Mouse (Mus musculus): ENCODE results near the gene Med25.

Med25 gene

DNA sequence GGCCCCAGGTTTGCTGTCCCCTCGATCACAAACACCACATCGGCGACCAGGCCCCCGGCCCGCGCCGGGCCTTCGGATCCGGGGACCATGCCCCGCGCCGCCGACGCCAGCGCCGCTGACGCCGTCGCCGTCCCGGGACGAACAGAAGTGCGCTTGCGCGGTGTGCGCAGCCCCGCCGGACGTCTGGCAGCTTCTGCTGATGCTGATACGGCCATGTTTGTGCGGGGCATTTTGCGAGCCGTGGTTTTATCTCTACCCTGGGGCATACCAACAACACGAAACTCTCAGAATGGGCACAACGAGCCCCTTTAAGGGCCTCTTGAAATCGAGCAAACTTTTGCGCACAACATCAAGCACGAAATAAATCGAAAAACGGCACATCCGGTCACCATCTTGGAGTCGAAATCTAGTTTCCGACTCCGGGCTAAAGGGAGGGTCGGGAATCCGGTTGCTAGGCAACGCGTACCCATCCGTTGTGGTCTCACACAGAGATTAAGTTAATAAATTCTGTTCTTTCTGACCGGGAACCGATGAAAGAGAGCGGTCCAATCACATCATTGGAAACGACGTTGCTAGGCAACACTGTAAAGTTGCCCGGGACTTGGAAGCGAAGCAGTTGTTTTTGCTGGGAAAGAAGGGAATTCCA lies at the start of gene Med25:
Med25 (minus strand) TSS at position 437 of the 646 bp plus-strand sequence.
- peak; percentile 85 for DNase-seq (ENCODE audit: low spot score)

DNA sequence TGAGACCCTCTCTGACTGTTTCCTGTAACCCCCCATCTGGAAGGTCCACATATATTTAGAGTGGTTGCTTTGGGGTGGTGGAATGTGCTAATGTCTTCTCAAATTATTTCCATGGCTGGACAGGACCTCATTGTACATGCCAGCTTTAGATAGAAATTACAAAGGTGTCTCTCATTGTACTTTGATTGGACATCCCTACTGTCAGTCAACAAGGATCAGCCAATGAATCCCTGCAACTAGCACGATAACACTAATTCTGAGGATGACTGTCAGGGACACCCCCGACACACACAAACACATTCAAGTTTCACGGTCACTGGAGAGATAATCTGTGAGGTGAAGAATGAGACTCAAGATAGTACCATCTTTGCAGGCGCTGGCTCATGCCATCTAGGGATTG lies 46.2 kb upstream of the Med25 start:
- no peak for DNase-seq (ENCODE audit: low spot score)

DNA sequence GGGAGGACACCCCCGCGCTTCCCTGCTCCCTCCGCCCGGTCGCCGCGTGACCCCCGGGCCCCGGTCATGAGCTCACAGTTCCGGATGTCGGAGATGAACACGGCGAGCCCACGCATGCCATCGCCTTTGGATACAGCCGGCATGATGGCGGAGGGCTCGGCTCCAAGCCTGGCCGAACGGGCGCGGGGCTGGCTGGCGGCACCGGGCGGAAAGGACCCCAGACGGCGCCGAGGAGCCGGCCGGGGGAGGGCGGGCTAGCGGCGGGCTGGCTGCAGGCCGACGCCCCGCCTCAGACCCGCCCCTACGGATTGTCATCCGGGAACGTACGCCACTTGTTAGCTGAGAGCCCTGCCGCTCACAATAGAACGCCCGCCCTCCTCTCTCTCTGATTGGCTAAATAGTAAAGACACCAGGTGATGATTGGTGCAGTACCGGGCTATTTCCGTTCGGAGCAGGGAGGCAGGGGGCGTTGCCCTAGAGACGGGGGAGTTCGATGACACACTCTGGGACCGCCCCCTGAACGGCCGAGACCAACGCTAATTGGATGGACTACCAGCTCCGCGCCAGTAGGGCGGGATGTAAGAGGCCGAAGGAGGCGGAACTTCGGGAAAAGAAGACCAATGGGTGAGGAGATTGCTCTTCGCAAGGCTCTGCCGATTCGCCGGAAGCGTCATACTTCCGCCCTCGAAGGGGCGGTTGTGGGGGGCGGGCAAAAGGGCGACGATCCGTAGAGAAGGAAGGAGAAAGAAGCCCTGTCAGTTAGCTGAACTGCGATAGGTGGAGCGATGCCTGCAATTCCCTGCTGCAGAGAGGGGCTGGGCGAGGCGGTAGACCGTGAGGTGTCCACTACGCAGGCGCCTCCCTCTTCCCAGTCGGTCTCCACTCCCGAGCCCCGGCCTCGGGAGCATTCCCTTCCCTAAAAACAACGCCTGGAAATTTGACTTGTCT lies 37.0 kb upstream of the Med25 start, which contains the start of gene Ap2a1:
Ap2a1 (minus strand) TSS at position 293 of the 948 bp plus-strand sequence.
- peak; percentile 91 for DNase-seq (ENCODE audit: low spot score)

DNA sequence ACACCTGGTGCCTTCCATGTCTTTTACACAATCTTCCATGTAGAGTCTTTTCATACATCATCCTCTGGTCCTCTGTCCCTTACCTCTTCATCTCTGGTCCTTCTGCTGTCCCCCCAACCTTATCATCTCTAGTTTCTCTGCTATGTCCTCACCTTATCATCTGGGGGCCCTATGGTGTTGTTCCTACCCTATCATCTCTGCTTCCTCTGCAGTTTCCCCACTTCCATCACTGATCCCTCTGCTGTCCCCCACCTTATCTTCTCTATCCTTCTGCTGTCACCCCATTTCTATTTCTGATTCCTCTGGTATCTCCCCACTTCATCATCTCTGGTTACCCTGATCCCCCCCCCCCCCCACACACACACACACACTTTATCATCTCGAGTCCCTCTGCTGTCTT lies 36.1 kb upstream of the Med25 start:
- no peak for DNase-seq (ENCODE audit: low spot score)

DNA sequence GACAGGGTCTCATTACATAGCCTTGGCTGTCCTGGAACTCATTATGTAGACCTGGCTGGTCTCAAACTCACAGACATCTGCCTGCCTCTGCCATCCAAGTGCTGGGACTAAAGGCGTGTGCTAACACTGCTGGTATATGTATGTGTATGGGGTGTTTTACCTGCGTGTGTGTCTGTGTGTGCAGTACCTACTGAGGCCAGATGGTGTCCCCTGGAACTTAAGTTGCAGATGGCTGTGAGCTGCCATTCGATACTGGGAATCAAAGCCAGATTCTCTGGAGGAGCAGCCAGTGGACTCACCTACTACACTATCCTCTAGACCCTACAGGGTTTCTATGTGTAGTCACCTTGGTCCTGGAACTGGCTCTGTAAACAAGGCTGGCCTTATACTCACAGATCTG lies 33.0 kb upstream of the Med25 start:
- DNase-seq (ENCODE audit: low spot score), result no peak

DNA sequence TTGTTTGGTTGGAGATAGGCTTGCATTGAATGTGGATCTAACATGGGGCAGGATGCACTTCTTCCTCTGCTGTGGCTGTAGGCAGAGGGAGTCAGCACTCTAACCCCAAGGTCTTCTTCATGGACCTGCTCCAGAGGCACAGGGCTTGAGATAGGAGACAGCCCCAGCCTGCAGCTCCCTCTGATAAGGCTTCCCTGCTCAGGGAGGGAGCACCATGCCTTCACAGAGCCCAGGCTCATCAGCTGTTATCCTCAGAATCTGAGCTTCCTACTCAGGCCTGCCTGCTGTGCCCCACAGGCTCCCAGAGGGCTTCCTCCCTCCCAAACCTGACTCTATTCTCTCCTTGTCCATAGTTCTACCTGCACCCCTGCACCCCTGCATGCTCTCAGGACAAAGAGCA lies 30.0 kb upstream of the Med25 start:
- DNase-seq (ENCODE audit: low spot score), result no peak

DNA sequence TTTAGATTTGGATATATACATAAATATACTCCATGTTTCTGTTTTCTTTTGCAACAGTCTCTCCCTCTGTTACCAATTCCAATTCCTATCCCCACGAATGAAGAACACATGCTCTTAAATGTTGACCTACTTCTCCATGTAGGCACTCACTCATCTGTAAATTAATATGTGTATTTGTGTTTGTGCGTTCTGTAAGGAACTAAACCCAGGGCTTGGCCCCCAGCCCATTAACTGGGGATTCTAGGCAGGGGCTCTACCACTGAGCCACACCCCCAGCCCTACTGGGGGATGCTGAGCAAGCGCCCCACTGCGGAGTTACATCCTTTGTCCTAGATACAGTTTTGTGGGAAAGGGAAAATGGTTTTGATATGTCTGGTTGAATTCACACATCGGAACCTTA lies 26.6 kb upstream of the Med25 start:
- DNase-seq (ENCODE audit: low spot score), result no peak

DNA sequence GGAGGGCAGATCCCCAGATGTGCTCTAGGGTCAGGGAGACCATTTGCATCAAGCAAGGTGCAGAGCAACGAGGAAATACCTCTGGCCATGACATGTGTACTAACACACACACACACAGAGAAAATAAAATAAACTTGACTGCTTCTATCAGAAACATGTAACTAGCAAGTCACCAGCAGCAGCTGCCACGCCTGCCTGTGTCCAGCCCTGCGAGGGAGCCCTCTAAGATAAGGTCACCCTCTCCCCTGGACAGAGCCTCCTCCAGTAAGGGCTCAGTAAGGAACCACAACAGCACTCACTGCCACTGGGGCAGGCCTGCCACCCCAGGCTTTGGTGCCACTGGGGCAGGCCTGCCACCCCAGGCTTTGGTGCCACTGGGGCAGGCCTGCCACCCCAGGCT lies 25.7 kb upstream of the Med25 start:
- no peak for DNase-seq (ENCODE audit: low spot score)

DNA sequence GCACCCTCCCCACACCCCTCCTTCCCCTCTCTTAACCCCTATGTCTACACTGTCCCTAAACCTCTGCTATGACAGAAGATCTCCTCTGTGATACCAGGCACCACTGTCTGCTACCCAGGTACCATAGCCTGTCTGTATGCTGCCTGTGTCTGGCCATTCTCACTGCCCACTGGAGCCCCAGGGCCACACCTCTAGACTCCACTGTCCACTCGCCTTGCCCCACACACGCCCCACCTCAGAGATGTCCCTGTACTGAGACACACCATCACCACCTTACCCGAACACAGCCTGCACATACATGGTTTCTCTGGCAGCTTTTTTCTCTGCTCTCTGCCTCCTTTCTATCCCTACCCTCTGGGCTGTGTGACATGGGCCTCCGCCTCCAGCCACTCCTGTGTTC lies 24.4 kb upstream of the Med25 start:
- no peak for DNase-seq (ENCODE audit: low spot score)

DNA sequence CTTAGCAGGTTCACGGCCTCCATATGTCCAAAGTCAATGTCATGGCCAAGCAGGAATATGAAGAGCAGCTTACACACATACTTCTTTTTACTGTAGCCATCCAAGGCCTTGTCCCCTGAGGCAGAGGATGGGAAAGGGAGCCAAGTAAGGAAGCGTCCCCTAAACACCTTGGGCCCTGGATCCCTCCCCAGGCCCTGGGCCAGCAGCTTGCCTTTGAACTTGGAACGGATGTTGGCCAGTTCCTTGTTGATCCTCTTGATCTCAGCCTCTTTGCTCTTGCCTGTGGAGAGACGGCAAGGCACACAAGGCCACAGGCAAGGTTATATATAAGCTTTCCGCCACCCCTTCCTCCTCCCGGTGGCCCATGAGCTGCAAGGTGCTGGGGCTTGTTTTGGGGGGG lies 23.7 kb upstream of the Med25 start:
- no peak for DNase-seq (ENCODE audit: low spot score)

DNA sequence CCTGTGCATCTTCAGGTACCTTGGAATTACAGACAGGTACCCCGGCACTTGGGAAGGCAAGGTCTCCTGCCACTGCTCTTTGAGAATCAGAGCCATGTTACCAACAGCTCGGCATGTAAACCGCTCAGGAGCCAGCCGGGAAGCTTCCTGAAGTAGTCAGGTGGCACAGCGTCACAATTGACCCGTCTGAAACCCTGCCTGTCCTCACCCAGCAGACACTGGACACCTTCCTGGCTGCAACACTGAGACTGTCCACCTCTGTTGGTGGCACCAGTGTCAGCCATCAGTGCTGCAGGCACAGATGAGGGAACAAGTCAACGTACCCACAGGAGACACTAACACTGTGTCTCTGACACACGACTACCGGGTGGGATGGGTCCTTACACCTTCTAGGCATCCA lies 22.8 kb upstream of the Med25 start:
- no peak for DNase-seq (ENCODE audit: low spot score)

DNA sequence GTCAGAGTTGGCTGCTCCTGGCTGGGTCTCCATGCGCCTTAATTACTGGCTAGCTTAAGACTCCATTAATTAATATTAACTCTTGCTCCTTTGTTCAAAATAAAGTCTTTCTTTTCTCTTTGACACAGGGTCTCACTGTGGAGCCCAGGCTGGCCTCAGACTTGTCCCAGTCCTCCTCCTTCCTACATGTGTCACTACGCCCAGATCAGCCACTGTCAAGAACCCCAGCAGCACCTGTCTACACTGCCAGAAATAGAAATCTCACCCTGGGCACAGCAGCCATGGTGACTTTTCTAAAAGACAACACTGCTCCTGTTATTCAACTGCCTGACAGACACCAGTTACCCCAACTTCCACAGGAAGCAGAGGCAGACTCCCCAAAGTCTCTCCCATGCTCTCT lies 21.9 kb upstream of the Med25 start:
- DNase-seq (ENCODE audit: low spot score), result no peak

DNA sequence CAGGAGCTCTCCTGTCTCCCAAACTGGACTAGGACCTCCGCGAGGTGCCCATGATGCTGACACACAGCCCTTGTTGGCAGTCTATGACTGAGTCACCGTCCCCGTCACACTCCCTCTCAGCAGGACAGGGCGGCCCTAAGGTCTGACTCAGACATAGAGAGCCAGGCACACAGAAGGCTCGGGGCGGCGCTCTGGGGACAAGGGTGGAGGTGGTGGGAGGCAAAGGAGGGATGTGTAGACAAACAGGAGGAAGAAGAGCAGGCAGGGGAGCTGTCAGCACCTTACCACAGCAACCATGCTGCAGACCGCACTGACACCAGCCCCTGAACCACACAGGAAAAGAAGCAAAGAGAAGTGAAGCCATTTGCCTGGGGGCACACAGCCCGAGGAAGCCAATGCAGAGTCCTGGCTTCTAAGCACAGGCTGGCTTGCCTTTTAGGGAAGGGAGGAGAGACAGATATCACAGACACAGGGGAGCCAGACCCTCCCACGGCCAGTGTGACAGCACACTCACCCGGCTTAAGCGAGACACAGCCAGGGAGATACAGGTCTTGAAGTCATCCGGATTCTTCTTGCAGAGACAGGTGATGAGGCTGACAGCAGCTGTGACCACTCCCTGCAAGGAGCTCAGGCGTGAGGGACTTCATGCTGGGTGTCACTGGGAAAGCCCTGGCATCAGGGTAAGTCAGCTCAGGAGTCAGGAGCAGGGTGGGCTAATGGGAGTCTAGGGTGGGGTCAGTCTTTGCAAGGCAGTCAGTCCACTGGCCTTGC lies 16.4 kb upstream of the Med25 start:
- DNase-seq (ENCODE audit: low spot score), result no peak

DNA sequence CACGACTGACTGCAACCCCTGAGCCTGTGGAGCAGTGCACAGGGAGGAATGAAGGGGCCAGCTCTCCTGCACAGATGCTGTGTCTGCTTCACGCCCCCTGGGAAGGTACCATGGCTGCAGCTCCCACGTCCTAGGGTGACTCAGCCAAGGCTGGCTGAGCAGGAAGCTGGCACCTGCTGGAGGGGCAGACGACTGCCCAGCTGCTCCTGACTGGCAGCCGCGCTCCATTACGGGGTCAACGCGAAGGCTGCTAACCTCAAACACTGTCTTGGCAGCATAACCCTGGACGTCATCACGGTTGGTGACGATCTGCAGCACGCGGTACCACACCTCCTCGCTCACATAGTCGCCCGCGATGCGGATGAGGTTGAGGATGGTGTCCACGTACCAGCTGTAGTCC lies 12.9 kb upstream of the Med25 start:
- DNase-seq (ENCODE audit: low spot score), result no peak

DNA sequence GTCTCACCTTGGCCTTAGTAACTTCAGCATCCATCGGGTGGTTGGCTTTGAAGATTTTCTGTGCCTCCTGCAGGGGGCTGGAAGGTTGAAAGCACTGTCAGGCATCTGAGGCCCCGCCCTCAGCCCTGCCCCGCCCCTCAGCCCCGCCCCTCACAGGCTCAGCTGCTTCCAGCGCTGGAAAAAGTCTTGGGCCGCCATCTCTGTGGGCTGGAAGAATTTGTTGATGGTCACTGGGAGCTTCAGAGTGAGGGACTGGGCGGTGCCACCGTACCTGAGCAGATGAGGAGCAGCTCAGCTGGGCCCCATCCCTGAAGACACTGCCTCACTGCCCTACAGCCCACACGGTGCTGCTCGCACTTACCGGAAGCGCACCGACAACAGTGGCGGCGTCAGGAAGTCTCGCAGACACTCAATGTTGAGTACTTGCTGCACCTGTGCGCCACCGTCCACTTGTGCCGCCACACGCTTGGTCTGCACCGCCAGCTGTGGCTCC lies 8.8 kb upstream of the Med25 start:
- no peak for DNase-seq (ENCODE audit: low spot score)

DNA sequence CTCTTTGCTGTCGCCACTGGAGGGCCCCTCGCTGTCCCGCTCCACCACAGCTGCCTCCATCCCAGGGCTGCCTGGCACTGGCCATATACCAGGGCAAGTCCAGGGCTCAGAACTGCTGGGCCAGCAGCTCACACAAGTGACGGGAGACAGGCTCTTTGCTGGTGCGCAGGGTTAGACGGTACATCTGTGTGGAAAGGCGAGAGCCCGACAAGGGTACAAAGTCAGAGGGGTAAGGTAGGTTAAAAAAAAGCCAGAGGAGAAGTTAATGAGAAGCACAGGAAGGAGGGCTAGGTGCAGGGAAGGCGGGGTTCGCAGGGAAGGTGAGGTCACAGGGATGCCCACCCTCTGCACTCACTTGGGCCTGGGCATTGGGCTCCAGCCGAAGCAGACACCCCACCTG lies 8.1 kb upstream of the Med25 start:
- no peak for DNase-seq (ENCODE audit: low spot score)

DNA sequence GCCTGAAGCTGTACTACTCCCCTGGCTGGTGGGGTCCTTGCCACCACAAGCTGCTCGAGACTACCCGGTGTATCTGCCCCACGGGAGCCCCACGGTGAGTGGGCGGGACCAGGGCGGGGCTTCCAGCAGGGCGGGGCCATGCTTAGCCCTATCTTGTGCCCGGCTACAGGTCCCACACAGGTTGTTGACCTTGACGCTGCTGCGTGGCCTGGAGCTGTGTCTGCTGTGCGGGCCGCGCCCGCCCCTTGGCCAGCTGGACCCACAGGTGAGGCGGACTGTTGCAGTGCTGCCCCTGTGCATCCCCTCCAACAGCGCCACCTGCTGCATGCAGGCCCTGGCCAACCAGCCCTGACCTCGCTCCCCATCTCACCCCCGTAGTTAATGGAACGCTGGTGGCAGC lies 6.1 kb upstream of the Med25 start:
- no peak for DNase-seq (ENCODE audit: low spot score)

DNA sequence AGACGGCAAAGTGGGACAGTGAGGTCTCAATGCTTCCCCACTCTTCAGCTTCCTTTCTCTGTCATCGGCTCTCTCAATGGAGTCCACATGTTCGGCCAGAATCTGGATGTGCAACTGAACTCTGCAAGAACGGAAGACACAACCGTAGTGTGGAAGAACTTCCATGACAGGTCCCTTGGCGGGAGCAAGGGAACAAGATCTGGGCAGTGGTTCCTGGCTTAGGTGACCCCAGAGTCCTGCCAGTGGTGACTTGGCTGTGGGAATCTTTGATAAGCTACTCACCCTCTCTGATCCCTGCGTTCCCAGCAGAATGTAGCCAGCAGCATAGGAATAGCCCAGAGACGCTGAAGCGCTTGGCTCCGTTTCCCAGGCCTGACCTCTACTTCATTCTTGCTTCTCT lies 4.0 kb upstream of the Med25 start:
- DNase-seq (ENCODE audit: low spot score), result no peak

DNA sequence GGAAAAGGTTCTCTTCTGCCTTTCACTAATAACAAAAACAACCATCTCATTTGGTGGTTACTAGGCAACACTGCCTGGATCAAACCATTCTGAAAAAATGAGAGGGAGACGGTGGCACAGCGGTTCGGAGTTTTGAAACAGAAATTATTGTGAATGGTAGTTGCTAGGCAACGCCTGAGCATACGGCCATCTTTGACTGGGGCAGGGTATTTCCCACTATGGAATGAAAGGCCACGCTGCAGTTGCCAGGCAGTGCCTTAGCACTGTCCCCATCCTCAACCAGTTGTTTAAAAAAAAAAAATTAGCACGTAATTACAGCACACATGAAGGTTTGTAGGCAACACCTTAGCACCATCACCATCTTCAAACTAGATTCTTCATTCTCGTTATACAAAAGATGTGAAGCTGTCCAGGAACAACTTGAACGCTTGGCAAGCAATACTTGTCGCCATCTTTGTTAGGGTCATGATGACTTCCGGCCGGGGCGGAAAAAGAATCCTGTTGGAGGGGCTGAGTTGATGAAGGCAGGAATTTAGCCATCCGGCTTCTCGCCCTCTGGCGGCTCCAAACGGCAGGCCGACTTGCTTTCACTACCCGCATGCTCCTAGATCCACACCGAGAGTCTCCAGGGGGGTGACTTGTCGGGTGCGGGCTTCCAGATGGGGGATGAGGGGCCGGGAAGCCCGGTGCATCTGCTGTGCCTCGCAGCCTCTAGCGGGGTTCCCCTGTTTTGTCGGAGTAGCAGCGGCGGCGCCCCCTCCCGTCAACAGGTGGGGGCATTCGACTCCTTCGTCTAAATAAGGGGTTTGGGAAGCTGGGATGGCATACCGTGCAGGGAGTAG lies 3.3 kb upstream of the Med25 start, which contains the start of gene Fuz:
Fuz (plus strand) TSS at position 487 of the 842 bp plus-strand sequence.
- peak; percentile 75 for DNase-seq (ENCODE audit: low spot score)

DNA sequence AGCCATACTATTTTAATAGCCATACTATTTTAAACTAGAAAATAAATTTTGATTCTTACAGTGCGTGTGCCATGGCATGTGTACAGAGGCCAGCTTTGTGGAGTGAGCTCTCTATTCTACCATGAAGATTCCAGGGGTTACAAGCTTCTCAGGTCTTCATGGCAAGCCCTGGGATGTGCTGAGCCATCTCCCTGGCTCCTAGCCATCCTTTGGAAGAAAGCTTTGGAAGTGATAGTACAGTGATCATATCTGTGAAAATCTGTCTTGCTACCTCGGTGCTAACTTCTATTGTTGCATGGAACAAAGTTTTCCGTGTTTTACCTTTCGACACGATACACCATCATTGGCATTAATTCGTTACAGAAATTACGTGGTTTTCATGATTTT lies 2.7 kb upstream of the Med25 start:
- DNase-seq (ENCODE audit: low spot score), result no peak

DNA sequence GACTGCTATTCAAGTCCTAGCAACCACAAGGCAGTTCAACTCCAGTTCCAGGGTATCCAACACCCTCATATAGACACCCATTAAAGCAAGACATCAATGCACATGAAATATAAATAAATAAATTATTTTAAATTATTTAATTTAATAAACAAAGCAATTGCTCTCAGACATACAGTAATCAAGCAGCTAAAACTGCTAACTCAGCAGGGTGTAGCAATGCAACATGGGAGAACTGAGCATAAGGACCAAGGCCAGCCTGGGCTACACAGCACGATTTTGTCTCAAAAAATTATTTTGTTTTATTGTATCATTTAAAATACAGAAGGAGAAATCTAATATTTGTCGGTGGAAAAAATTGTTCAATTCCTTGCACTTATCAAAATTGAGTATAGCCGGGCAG lies 1.7 kb upstream of the Med25 start:
- no peak for DNase-seq (ENCODE audit: low spot score)

DNA sequence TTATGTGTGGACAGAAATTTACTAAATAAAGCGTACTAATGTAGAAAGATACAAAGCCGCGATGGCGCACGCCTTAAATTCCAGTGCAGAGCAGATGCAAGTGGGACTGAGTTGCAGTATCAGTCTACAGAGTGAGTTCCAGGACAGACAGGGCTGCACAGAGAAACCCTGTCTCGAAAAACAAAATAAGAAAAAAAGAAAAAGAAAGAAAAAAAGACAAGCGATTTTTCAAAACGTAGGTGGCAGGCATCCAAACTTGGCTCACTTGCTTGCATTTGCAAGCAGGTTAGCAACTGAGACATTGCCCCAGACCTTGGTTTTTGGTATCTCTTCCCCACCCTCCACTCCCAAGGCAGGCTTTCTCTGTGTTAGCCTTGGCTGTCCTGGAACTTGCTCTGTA lies 685 bp upstream of the Med25 start:
- no peak for DNase-seq (ENCODE audit: low spot score)

Data from ovary, postnatal 10 days (tissue).